Mouse (Mus musculus) heart, postnatal 10 days (tissue): ENCODE measurements around the gene Tssk6. TPM values are rescaled to one million over a fixed set of nuclear protein-coding genes. Genes with fewer than 3 reads are reported as not detected.

Source experiments
- total RNA-seq, 2 experiments: library from RNA; stranded (reverse); gene quantifications; 2 replicates each; pipeline ENCODE4 v1.2.3; 2021

Gene Tssk6
- total RNA-seq, 2 experiments from 2014 or later, result 0.25 to 0.31 TPM

Other genes with a start within 250 kb of the Tssk6 start
- 1 to 10 TPM; 1.2 to 1.8 TPM for gene Zfp964, start 247.7 kb upstream of the Tssk6 start, total RNA-seq
- gene Zfp869, start 191.5 kb upstream of the Tssk6 start, total RNA-seq, result 10 to 100 TPM; 14.1 to 15.5 TPM
- gene Zfp963, start 152.2 kb upstream of the Tssk6 start, total RNA-seq, result 1 to 10 TPM; 2.9 to 3.2 TPM
- gene Gm20422, start 127.3 kb upstream of the Tssk6 start, total RNA-seq, result 1 to 10 TPM; 4.5 to 5.4 TPM
- 10 to 100 TPM; 20.7 TPM for gene Atp13a1, start 111.0 kb upstream of the Tssk6 start, total RNA-seq
- 10 to 100 TPM; 16.5 to 21.2 TPM for gene Zfp866, start 111.0 kb upstream of the Tssk6 start, total RNA-seq
- 1 to 10 TPM; 6.4 to 8.6 TPM for gene Gmip, start 93.5 kb upstream of the Tssk6 start, total RNA-seq
- gene Lpar2, start 79.8 kb upstream of the Tssk6 start, total RNA-seq, result under 1 TPM; 0.55 to 0.57 TPM
- gene Pbx4, start 69.7 kb upstream of the Tssk6 start, total RNA-seq, result 1 to 10 TPM in 1 of 2 experiments, under 1 TPM in 1; 0.65 to 1.2 TPM
- gene Cilp2, start 14.5 kb upstream of the Tssk6 start, total RNA-seq, result 1 to 10 TPM; 1.2 to 1.3 TPM
- 100 to 1,000 TPM; 376 to 397 TPM for gene Ndufa13, start 374 bp downstream of the Tssk6 start, total RNA-seq
- gene Yjefn3, start 528 bp downstream of the Tssk6 start, total RNA-seq, result 10 to 100 TPM in 1 of 2 experiments, 1 to 10 TPM in 1; 9.1 to 10.1 TPM
- 10 to 100 TPM; 62.1 to 63.1 TPM for gene Gatad2a, start 94.2 kb downstream of the Tssk6 start, total RNA-seq
- gene Mau2, start 140.6 kb downstream of the Tssk6 start, total RNA-seq, result 10 to 100 TPM; 43.3 to 44.2 TPM
- gene Sugp1, start 140.6 kb downstream of the Tssk6 start, total RNA-seq, result 10 to 100 TPM; 23.2 to 23.9 TPM
- under 1 TPM; 0.77 to 0.94 TPM for gene Tm6sf2, start 170.7 kb downstream of the Tssk6 start, total RNA-seq
- gene Hapln4, start 181.3 kb downstream of the Tssk6 start, total RNA-seq, result not detected
- under 1 TPM in 1 of 2 experiments, not detected in 1; 0.19 TPM for gene Ncan, start 218.7 kb downstream of the Tssk6 start, total RNA-seq
- gene Nr2c2ap, start 229.1 kb downstream of the Tssk6 start, total RNA-seq, result 10 to 100 TPM; 10.9 to 12.8 TPM
- 10 to 100 TPM; 20.7 to 22.4 TPM for gene Rfxank, start 237.0 kb downstream of the Tssk6 start, total RNA-seq
- 10 to 100 TPM; 30.3 TPM for gene Borcs8, start 237.3 kb downstream of the Tssk6 start, total RNA-seq
- gene Mef2b, start 237.5 kb downstream of the Tssk6 start, total RNA-seq, result under 1 TPM; 0.38 to 0.45 TPM